Mouse (Mus musculus) E14TG2a.4 (cell line): Measurements from ENCODE around the gene Hoxd4.

Experiments used
- CTCF ChIP-seq: conservative IDR thresholded peaks from 2 replicates; pipeline ENCODE4 v1.5.1; 2014; ENCODE audit warnings: low read length
- POU5F1 ChIP-seq: IDR thresholded peaks from 2 replicates; pipeline ENCODE4 v1.6.1; 2014; ENCODE audit warnings: low read length, borderline replicate concordance

DNA sequence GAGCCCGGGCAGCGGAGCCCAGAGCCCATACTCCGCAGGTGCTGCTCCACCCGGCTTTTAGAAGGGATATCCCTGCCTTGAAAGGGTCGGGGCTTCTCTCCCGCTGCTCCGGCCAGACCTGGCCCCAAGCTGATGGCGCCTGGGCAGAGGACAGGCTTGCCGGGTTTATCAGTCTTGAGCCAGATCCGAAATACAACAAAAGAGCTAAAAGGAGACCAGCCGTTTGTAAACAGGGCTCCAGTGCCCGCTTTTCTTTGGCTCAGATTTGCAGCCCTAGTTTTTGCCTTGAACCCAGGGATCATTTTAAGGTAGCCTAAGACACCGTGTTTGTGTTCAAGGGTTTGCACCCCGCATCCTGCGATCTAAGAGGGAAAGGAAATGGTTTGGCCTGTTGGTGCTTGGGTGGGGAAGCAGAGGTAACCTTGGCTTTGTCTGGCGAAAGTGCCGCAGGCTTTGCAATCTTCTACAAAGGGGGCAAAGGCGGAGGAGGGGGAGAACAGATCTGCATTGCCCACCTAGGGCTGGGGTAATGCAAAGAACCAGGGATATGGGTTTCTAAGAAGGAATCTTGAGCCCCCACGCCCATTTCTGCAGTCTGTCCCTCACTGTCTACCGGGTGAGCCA lies 18.8 kb upstream of the Hoxd4 start:
- TF ChIP-seq CTCF (no peak), POU5F1 (no peak)
